Mouse (Mus musculus) cortical plate, adult 2 months (tissue): ENCODE data around the gene Foxj3. TPM values are rescaled to one million over a fixed set of nuclear protein-coding genes. Genes with fewer than 3 reads are reported as not detected.

Experiments used
- H3K27ac ChIP-seq: fragments of 200-500 bp; 2 replicates; pipeline ENCODE4 v1.5.1; 2012; ENCODE audit warnings: low read length, control low read depth, inconsistent platforms; ENCODE audit not compliant: insufficient read depth
- H3K4me1 ChIP-seq: fragments of 200-500 bp; 2 replicates; pipeline ENCODE4 v1.6.1; 2011; ENCODE audit warnings: low read length; ENCODE audit not compliant: control insufficient read depth, insufficient read depth
- H3K4me3 ChIP-seq: fragments of 200-500 bp; 2 replicates; pipeline ENCODE4 v1.5.1; 2011; ENCODE audit warnings: mild to moderate bottlenecking, low read length, control low read depth; ENCODE audit not compliant: insufficient read depth
- CTCF ChIP-seq: fragments of 200-500 bp; IDR thresholded peaks from 2 replicates; pipeline ENCODE4 v1.5.1; 2011; ENCODE audit warnings: mild to moderate bottlenecking, control low read depth, low read length; ENCODE audit not compliant: insufficient read depth; ENCODE audit errors: extremely low read depth
- POLR2A ChIP-seq: fragments of 200-500 bp; IDR thresholded peaks from 2 replicates; pipeline ENCODE4 v1.6.1; 2011; ENCODE audit warnings: mild to moderate bottlenecking, low read length, control low read depth; ENCODE audit not compliant: insufficient read depth; ENCODE audit errors: extremely low read depth
- polyA plus RNA-seq: library from polyadenylated mRNA; depleted of rRNA; stranded (reverse); fragments of >200 nt; gene quantifications from 2 replicates; pipeline ENCODE4 v1.2.3, GENCODE M21; 2012; rRNA removed

Gene Foxj3
- polyA plus RNA-seq, 1 experiment = 36.2 TPM

GRCm38 (mm10) chr4:119669356-119670209, 132.8 kb downstream of the Foxj3 start:
- H3K27ac ChIP-seq = no peak overlapping the region
- H3K4me1 ChIP-seq = no peaks in the 10 kb centered on the region
- TF ChIP-seq POLR2A (no peak), CTCF (no peak)
- no peak overlapping the region for H3K4me3 ChIP-seq

- Histone ChIP-seq H3K4me1 (no peaks in the 10 kb centered on the region), H3K27ac (no peak overlapping the region)
- TF ChIP-seq POLR2A = no peak
- TF ChIP-seq CTCF = no peak
Observed at GRCm38 (mm10) chr4:119670210-119670555, 133.4 kb downstream of the Foxj3 start.

GRCm38 (mm10) chr4:119670736-119671135, 133.9 kb downstream of the Foxj3 start:
- Histone ChIP-seq H3K4me1 (no peaks in the 10 kb centered on the region), H3K27ac (no peak overlapping the region), H3K4me3 (no peak overlapping the region)
- no peak for TF ChIP-seq POLR2A
- no peak for TF ChIP-seq CTCF

More at GRCm38 (mm10) chr4:119670210-119670555, 133.4 kb downstream of the Foxj3 start:
- H3K4me3 ChIP-seq = no peak overlapping the region

- H3K27ac ChIP-seq = no peak overlapping the region
Observed at GRCm38 (mm10) chr4:119671164-119671563, 134.4 kb downstream of the Foxj3 start.

GRCm38 (mm10) chr4:119672685-119673084, 135.9 kb downstream of the Foxj3 start:
- no peaks in the 10 kb centered on the region for H3K4me1 ChIP-seq
- TF ChIP-seq POLR2A (no peak), CTCF (peak; percentile 42)
- no peak overlapping the region for H3K4me3 ChIP-seq
- no peak overlapping the region for H3K27ac ChIP-seq

More at GRCm38 (mm10) chr4:119671164-119671563, 134.4 kb downstream of the Foxj3 start:
- TF ChIP-seq POLR2A (no peak), CTCF (no peak)
- Histone ChIP-seq H3K4me1 (no peaks in the 10 kb centered on the region), H3K4me3 (no peak overlapping the region)

Other genes with a start within 250 kb of the Foxj3 start
- 226 and 233 TPM in 2 replicates for gene Ybx1, start 242.4 kb upstream of the Foxj3 start, polyA plus RNA-seq
- 21.6 and 24.5 TPM in 2 replicates for gene Ppih, start 216.5 kb upstream of the Foxj3 start, polyA plus RNA-seq
- 15.1 and 15.3 TPM in 2 replicates for gene Ccdc30, start 121.5 kb upstream of the Foxj3 start, polyA plus RNA-seq
- gene Ppcs, start 114.6 kb upstream of the Foxj3 start, polyA plus RNA-seq = 9.6 and 10.2 TPM in 2 replicates
- 0.32 and 0.48 TPM in 2 replicates for gene Zmynd12, start 114.2 kb upstream of the Foxj3 start, polyA plus RNA-seq
- 8.4 and 9.0 TPM in 2 replicates for gene Rimkla, start 44.4 kb upstream of the Foxj3 start, polyA plus RNA-seq
- 12.5 and 15.8 TPM in 2 replicates for gene Frg2f1, start 2.5 kb downstream of the Foxj3 start, polyA plus RNA-seq
- gene Guca2a, start 100.7 kb downstream of the Foxj3 start, polyA plus RNA-seq = not detected in 2 replicates
- not detected in 2 replicates for gene Guca2b, start 122.0 kb downstream of the Foxj3 start, polyA plus RNA-seq
- 43.4 and 48.9 TPM in 2 replicates for gene Hivep3, start 196.8 kb downstream of the Foxj3 start, polyA plus RNA-seq